Comparison of ENCODE assay signal across 16 mouse cellular contexts in genomic region chr16:95913879-95914278, GRCm38 (mm10).
DNase-seq lines count a peak whose midpoint lies in the region; ATAC-seq and TF ChIP-seq lines count a peak whose summit lies in the region.
"Had no signal": no experiment of that assay in that cellular context is flagged by ENCODE, and none has a peak within 500 bp of the region (broad histone marks: within the 10 kb centered on the region; RNA-seq: fewer than 3 reads in every experiment).

No protein-coding gene starts in this region.

- H3K4me1 ChIP-seq in forebrain, postnatal 0 days (ENCODE audit: insufficient read depth): no peaks in the 10 kb centered on the region
- no peaks in the 10 kb centered on the region for H3K4me1 ChIP-seq in forebrain, embryonic 12.5 days
- no peaks in the 10 kb centered on the region for H3K4me1 ChIP-seq in hindbrain, postnatal 0 days (ENCODE audit: insufficient read depth, low read length)
- H3K4me1 ChIP-seq: megakaryocyte, embryonic 14.5 days had no signal

- no peak overlapping the region for H3K9ac ChIP-seq in forebrain, postnatal 0 days
- no peak overlapping the region for H3K9ac ChIP-seq in forebrain, embryonic 12.5 days
- H3K9ac ChIP-seq in hindbrain, postnatal 0 days (replicated peaks; ENCODE audit: low read length): no peak overlapping the region
- H3K9ac ChIP-seq: hindbrain, embryonic 14.5 days had no signal

- peak; percentile 70 for ATAC-seq in forebrain, postnatal 0 days
- ATAC-seq in forebrain, embryonic 12.5 days (ENCODE audit: low FRiP score): no peak
- ATAC-seq in hindbrain, postnatal 0 days: no peak

- H3K4me3 ChIP-seq in forebrain, postnatal 0 days (ENCODE audit: low read depth, low read length): no peak overlapping the region
- no peak overlapping the region for H3K4me3 ChIP-seq in forebrain, embryonic 12.5 days (replicated peaks)
- H3K4me3 ChIP-seq in hindbrain, postnatal 0 days (ENCODE audit: low read length): no peak overlapping the region

- peak; percentile 52 for DNase-seq in forebrain, postnatal 0 days
- peak; percentile 26 for DNase-seq in brain, embryonic 18.5 days (ENCODE audit: low read depth, low spot score)
- DNase-seq in layer of hippocampus, postnatal 10 days (ENCODE audit: low spot score in 2 of 2): peak; percentile 28 to 45
- DNase-seq in right cerebral cortex, postnatal 25 days: peak; percentile 29
- no peak for DNase-seq in adrenal gland, postnatal 36 days
- no peak for DNase-seq in hindbrain, postnatal 0 days (ENCODE audit: low spot score)
- DNase-seq: cerebellum, adult 18-20 months; heart, adult 18-20 months; heart, postnatal 14 days; kidney, adult 11 months; kidney, postnatal 14 days; thymus, postnatal 25 days had no signal

- WGBS in forebrain, postnatal 0 days: 64% methylated on average over 5 of the region's 5 CpGs
- 85% methylated on average over 5 of the region's 5 CpGs for WGBS in forebrain, embryonic 12.5 days
- 73% methylated on average over 5 of the region's 5 CpGs for WGBS in hindbrain, postnatal 0 days

- no peak for TF ChIP-seq CTCF in forebrain, postnatal 0 days (IDR thresholded peaks at IDR 0.05; ENCODE audit: low read depth)
- no peak for TF ChIP-seq CTCF in hindbrain, postnatal 0 days (IDR thresholded peaks at IDR 0.05; ENCODE audit: low read depth)

- H3K27me3 ChIP-seq in forebrain, postnatal 0 days (ENCODE audit: insufficient read depth, low read length): no peaks in the 10 kb centered on the region
- H3K27me3 ChIP-seq in forebrain, embryonic 12.5 days: no peaks in the 10 kb centered on the region
- no peaks in the 10 kb centered on the region for H3K27me3 ChIP-seq in hindbrain, postnatal 0 days (ENCODE audit: insufficient read depth, low read length)

- H3K4me2 ChIP-seq in forebrain, postnatal 0 days (ENCODE audit: low read depth): no peak overlapping the region
- no peak overlapping the region for H3K4me2 ChIP-seq in forebrain, embryonic 12.5 days
- H3K4me2 ChIP-seq in hindbrain, postnatal 0 days (ENCODE audit: low read depth, low read length): no peak overlapping the region
- H3K4me2 ChIP-seq: hindbrain, embryonic 14.5 days; liver, embryonic 11.5 days had no signal

- H3K9me3 ChIP-seq in forebrain, postnatal 0 days (ENCODE audit: low read length): no peaks in the 10 kb centered on the region
- H3K9me3 ChIP-seq in forebrain, embryonic 12.5 days: no peaks in the 10 kb centered on the region
- no peaks in the 10 kb centered on the region for H3K9me3 ChIP-seq in hindbrain, postnatal 0 days (ENCODE audit: low read length)

- no peak overlapping the region for H3K27ac ChIP-seq in forebrain, postnatal 0 days (ENCODE audit: low read depth, low read length)
- no peak overlapping the region for H3K27ac ChIP-seq in forebrain, embryonic 12.5 days
- no peak overlapping the region for H3K27ac ChIP-seq in hindbrain, postnatal 0 days
- H3K27ac ChIP-seq: hindbrain, embryonic 14.5 days had no signal

- H3K36me3 ChIP-seq in forebrain, postnatal 0 days (ENCODE audit: insufficient read depth): no peaks in the 10 kb centered on the region
- no peaks in the 10 kb centered on the region for H3K36me3 ChIP-seq in forebrain, embryonic 12.5 days (replicated peaks)
- H3K36me3 ChIP-seq in hindbrain, postnatal 0 days (ENCODE audit: insufficient read depth, low read length): no peaks in the 10 kb centered on the region

Comparison
In these comparisons a context has a peak if more than half of its experiments do, and no peak if none do; other contexts are left out.
1. DNase-seq: peak in forebrain, postnatal 0 days (single experiment), brain, embryonic 18.5 days (single experiment), layer of hippocampus, postnatal 10 days (2 of 2) and right cerebral cortex, postnatal 25 days (single experiment); none in adrenal gland, postnatal 36 days (0 of 2) and hindbrain, postnatal 0 days (single experiment).